Mouse (Mus musculus) lung, adult 18-20 months (tissue): ENCODE results near the gene Mllt1.

Source experiments
- DNase-seq, 2 experiments: peaks; one replicate each; pipeline ENCODE4 v3.0.0; 2022; ENCODE audit warnings: mixed read lengths in 2 of 2

Gene Mllt1

GRCm38 (mm10) chr17:56934545-56935330 lies 477 bp downstream of the Mllt1 start:
- DNase-seq: peak in 1 of 2 experiments; percentile 28

GRCm38 (mm10) chr17:56933395-56933794 lies 1.8 kb downstream of the Mllt1 start:
- DNase-seq: no peak

GRCm38 (mm10) chr17:56930026-56930425 lies 5.2 kb downstream of the Mllt1 start:
- DNase-seq: peak; percentile 63 to 64

- no peak for DNase-seq
These were observed 5.7 kb downstream of the Mllt1 start for GRCm38 (mm10) chr17:56929530-56929929.

- DNase-seq: no peak
These were observed 6.1 kb downstream of the Mllt1 start for GRCm38 (mm10) chr17:56929101-56929500.

GRCm38 (mm10) chr17:56925998-56926397 lies 9.2 kb downstream of the Mllt1 start:
- peak in 1 of 2 experiments; percentile 1 for DNase-seq

GRCm38 (mm10) chr17:56919725-56920124 lies 15.5 kb downstream of the Mllt1 start:
- peak in 1 of 2 experiments; percentile 58 for DNase-seq

GRCm38 (mm10) chr17:56917166-56917565 lies 18.0 kb downstream of the Mllt1 start:
- no peak for DNase-seq

- no peak for DNase-seq
These were observed 21.8 kb downstream of the Mllt1 start for GRCm38 (mm10) chr17:56913444-56913843.

GRCm38 (mm10) chr17:56913023-56913422 lies 22.2 kb downstream of the Mllt1 start:
- no peak for DNase-seq

- DNase-seq: peak; percentile 63 to 72
These were observed 25.5 kb downstream of the Mllt1 start for GRCm38 (mm10) chr17:56909764-56910163.

- DNase-seq: peak; percentile 43 to 50
These were observed 27.3 kb downstream of the Mllt1 start for GRCm38 (mm10) chr17:56907887-56908286.

- DNase-seq: peak; percentile 94 to 96
These were observed 28.1 kb downstream of the Mllt1 start for GRCm38 (mm10) chr17:56907096-56907495.

- DNase-seq: no peak
These were observed 29.0 kb downstream of the Mllt1 start for GRCm38 (mm10) chr17:56906166-56906565.

- DNase-seq: no peak
These were observed 32.5 kb downstream of the Mllt1 start for GRCm38 (mm10) chr17:56902698-56903097.

GRCm38 (mm10) chr17:56897630-56898195 lies 37.5 kb downstream of the Mllt1 start:
- peak; percentile 80 to 84 for DNase-seq

GRCm38 (mm10) chr17:56896513-56897129 lies 38.6 kb downstream of the Mllt1 start:
- DNase-seq: no peak

GRCm38 (mm10) chr17:56895368-56895918 lies 39.8 kb downstream of the Mllt1 start:
- DNase-seq: no peak

- no peak for DNase-seq
These were observed 45.2 kb downstream of the Mllt1 start for GRCm38 (mm10) chr17:56890018-56890417.

- no peak for DNase-seq
These were observed 47.2 kb downstream of the Mllt1 start for GRCm38 (mm10) chr17:56888050-56888449.

GRCm38 (mm10) chr17:56884809-56885208 lies 50.4 kb downstream of the Mllt1 start:
- no peak for DNase-seq

- DNase-seq: peak in 1 of 2 experiments; percentile 52
These were observed 50.9 kb downstream of the Mllt1 start for GRCm38 (mm10) chr17:56884331-56884730.

- peak in 1 of 2 experiments; percentile 40 for DNase-seq
These were observed 51.6 kb downstream of the Mllt1 start for GRCm38 (mm10) chr17:56883612-56884011.
